Mouse (Mus musculus): ENCODE measurements around the gene Smarcc1.

DNA sequence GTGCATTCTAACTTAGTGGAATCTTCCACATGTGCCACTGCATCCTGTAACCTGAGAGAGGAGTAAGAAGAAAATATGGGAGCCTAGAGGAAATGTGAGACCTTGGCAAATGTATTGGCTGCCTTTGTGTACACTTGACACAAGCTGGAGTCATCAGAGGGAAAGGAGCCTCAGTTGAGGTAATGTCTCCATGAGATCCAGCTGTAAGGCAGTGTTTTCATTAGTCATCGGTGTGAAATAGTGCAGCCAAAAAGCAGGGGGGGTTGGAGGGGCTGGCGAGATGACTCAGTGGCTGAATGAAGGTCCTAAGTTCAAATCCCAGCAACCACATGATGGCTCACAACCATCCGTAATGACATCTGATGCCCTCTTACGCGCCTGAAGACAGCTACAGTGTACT, 44.9 kb downstream of the Smarcc1 start:
- no peak for TF ChIP-seq RAD21 (IDR thresholded peaks at IDR 0.05; ENCODE audit: low read depth, low read length)
- TF ChIP-seq IRF4 (IDR thresholded peaks at IDR 0.05; ENCODE audit: low read depth, low read length), result no peak
